Mouse (Mus musculus) testis, adult 2 months (tissue): ENCODE data around the gene Axdnd1. TPM values are rescaled to one million over a fixed set of nuclear protein-coding genes. Genes with fewer than 3 reads are reported as not detected.

ENCODE experiments used
- H3K27ac ChIP-seq: fragments of 200-500 bp; 2 replicates; pipeline ENCODE4 v1.5.1; 2012; ENCODE audit warnings: low read depth, low read length; ENCODE audit not compliant: control insufficient read depth, insufficient read depth
- H3K27me3 ChIP-seq: fragments of 200-500 bp; 2 replicates; pipeline ENCODE4 v1.6.1; 2012; ENCODE audit warnings: mild to moderate bottlenecking, low read length, moderate library complexity; ENCODE audit not compliant: control insufficient read depth, insufficient read depth
- H3K36me3 ChIP-seq: fragments of 200-500 bp; 2 replicates; pipeline ENCODE4 v1.6.1; 2012; ENCODE audit warnings: mild to moderate bottlenecking, low read length; ENCODE audit not compliant: control insufficient read depth, insufficient read depth
- H3K4me1 ChIP-seq: fragments of 200-500 bp; 2 replicates; pipeline ENCODE4 v1.6.1; 2012; ENCODE audit warnings: low read length; ENCODE audit not compliant: control insufficient read depth, insufficient read depth
- H3K4me3 ChIP-seq: fragments of 200-500 bp; 2 replicates; pipeline ENCODE4 v1.5.1; 2012; ENCODE audit warnings: low read depth, mild to moderate bottlenecking, low read length, moderate library complexity, mixed read lengths; ENCODE audit not compliant: control insufficient read depth
- CTCF ChIP-seq: fragments of 200-500 bp; IDR thresholded peaks from 2 replicates; pipeline ENCODE4 v1.5.1; 2012; ENCODE audit warnings: low read depth, mild to moderate bottlenecking, inconsistent platforms, low read length, moderate library complexity; ENCODE audit not compliant: control insufficient read depth, insufficient read depth, insufficient replicate concordance
- POLR2A ChIP-seq: fragments of 200-500 bp; IDR thresholded peaks from 2 replicates; pipeline ENCODE4 v1.6.1; 2012; ENCODE audit warnings: low read depth, mild to moderate bottlenecking, inconsistent platforms, low read length, moderate library complexity; ENCODE audit not compliant: control insufficient read depth
- polyA plus RNA-seq: library from polyadenylated mRNA; depleted of rRNA; stranded (reverse); fragments of >200 nt; gene quantifications from 2 replicates; pipeline ENCODE4 v1.2.3, GENCODE M21; 2012

Gene Axdnd1
- polyA plus RNA-seq, 1 experiment = 198 TPM

DNA sequence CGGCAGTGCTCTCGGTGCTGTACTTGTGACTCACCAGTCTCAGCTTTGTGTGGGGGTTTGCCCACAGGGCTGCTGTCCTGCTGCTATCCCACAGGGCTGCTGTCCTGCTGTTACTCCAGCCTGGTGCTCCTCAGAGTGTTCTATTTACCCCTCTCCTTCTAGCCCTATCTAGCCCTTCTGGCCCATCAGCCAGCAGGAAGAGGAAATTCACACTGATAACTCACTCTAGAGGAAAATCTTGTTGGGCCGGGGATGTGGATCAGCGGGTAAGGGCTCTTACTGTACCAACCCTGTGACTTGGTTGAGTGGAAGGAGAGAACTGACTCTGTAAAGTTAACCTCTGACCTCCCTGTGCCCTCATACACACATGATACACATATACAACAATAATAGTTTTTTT is 27.8 kb downstream of the Axdnd1 start:
- no peak overlapping the region for H3K27ac ChIP-seq
- H3K36me3 ChIP-seq = no peaks in the 10 kb centered on the region
- H3K4me1 ChIP-seq = no peaks in the 10 kb centered on the region
- no peaks in the 10 kb centered on the region for H3K27me3 ChIP-seq
- TF ChIP-seq CTCF (no peak), POLR2A (no peak)
- no peak overlapping the region for H3K4me3 ChIP-seq

DNA sequence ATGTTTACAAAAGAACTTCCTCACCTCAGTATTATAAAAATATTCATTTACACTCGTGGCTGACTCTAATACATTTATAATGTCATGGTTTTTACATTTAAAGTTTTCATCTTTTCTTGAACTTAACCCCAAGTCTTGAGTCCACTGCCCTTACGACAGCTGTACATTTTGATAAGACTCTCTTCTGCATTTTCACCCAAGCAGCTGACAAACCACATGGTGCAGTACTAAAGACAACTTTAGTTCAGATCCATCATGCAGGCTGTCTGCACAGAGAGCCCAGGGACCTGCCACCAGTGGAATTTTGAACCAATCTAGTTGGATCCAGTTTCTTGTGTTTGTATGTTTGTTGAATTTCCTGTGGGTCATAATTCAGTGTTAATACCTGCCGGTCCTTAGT is 34.1 kb downstream of the Axdnd1 start:
- Histone ChIP-seq H3K27me3 (no peaks in the 10 kb centered on the region), H3K4me3 (no peak overlapping the region), H3K27ac (no peak overlapping the region), H3K4me1 (no peaks in the 10 kb centered on the region), H3K36me3 (no peaks in the 10 kb centered on the region)
- no peak for TF ChIP-seq POLR2A
- no peak for TF ChIP-seq CTCF

DNA sequence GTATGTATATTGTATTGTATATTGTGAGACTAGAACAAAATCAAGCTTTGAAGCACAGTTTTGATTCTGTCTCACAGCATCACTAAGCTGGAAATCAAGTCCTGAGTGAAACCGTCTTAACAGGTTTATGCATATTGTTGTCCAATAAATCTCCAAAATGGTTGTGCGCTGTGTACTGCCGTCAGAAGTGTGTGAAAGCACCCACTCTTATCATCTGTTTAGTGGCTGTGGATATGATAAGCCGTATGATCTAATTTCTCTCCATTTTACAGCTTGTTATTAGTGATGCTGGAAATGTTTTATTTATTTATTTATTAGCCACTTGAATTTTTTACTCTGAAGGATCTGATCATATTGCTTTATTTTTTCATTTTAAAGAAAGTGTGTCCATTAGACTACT is 34.7 kb downstream of the Axdnd1 start:
- Histone ChIP-seq H3K4me3 (no peak overlapping the region), H3K27me3 (no peaks in the 10 kb centered on the region), H3K27ac (no peak overlapping the region), H3K36me3 (no peaks in the 10 kb centered on the region), H3K4me1 (no peaks in the 10 kb centered on the region)
- TF ChIP-seq CTCF (no peak), POLR2A (no peak)

DNA sequence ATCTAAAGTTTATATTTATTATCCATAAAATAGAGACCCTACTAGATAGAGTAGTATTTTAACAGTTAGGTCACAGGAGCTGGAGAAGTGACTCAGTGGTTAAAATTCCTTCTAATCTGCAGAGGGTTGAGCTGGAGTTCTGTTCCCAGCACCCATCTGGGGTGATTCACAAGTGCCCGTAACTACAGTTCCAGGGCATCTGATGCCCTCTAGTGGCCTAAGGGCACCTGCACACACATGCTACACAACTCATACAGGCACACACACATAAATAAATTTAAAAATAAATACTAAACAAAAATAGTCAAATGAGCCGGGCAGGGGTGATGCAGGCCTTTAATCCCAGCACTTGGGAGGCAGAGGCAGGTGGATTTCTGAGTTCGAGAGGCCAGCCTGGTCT is 39.7 kb downstream of the Axdnd1 start:
- Histone ChIP-seq H3K4me3 (no peak overlapping the region), H3K4me1 (no peaks in the 10 kb centered on the region), H3K27me3 (no peaks in the 10 kb centered on the region), H3K36me3 (no peaks in the 10 kb centered on the region), H3K27ac (no peak overlapping the region)
- TF ChIP-seq POLR2A = no peak
- no peak for TF ChIP-seq CTCF

DNA sequence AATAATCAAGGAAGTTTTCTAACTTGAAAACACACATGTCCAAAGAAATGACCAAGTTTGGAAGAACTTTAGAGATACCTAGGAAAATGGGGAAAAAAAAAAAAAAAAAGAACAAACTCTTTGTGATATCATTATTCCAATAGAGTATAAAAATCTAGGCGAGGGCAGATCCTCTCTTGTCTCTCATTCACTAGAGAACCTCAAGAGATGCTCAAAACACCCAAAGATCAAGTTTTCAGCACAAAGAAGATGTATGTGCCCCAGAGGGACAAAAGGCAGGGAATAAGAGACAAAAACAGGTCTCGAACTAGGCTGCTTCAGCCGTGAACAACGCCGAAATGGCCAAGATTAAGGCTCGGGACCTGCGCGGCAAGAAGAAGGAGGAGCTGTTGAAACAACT is 55.2 kb downstream of the Axdnd1 start, which contains the start of gene Gm2000:
Gene Gm2000, plus strand, starts transcription at position 301 of the 400 bp plus-strand sequence.
- no peak within 1 kb of the TSS for H3K4me3 ChIP-seq
- H3K27ac ChIP-seq = no peak within 1 kb of the TSS
- no peaks in the 10 kb centered on the region for H3K27me3 ChIP-seq
- H3K36me3 ChIP-seq = peaks cover 2% of the 10 kb centered on the region; the same call in 1 of the 2 replicates
- H3K4me1 ChIP-seq = no peaks in the 10 kb centered on the region
- TF ChIP-seq POLR2A (no peak), CTCF (no peak)

DNA sequence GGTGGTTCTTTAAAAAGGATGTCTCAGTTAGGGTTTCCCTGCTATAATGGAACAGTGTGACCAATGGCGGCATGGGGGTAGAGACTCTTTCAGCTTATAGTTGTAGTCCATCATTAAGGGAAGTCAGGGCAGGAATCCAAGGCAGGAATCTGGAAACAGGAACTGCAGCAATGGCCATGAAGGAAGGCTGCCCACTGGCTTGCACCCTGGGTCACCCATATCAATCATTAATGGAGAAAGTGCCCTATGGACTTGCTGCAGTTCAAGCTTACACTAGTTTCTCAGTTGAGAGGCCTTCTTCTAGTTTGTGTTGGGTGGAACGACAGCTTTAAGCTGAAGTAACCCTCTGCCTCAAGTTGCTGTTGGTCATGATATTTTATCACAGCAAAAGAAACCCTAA is 68.5 kb downstream of the Axdnd1 start:
- TF ChIP-seq POLR2A (no peak), CTCF (no peak)
- Histone ChIP-seq H3K27me3 (no peaks in the 10 kb centered on the region), H3K4me3 (no peak overlapping the region), H3K4me1 (no peaks in the 10 kb centered on the region), H3K36me3 (no peaks in the 10 kb centered on the region; the same call in 1 of the 2 replicates), H3K27ac (no peak overlapping the region)

DNA sequence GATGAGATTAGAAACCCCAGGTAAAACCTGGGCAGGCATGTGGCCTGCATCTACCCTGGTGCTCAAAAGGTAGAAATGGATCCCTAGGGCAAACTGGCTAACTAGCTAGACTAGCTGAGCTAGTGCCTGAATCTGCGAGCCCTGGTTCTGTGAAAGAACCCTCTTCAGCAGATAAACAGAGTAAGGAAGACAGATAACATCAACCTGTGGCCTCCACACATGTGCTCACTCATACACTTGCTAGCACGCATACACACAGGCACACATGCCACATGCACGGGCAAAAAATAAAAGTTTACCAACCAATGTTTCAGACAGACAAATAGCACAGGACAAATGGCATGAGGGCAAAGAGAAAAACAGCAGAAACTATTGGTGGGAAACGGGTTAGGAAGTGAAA is 70.5 kb downstream of the Axdnd1 start:
- no peak for TF ChIP-seq POLR2A
- TF ChIP-seq CTCF = no peak
- Histone ChIP-seq H3K4me3 (no peak overlapping the region), H3K36me3 (no peaks in the 10 kb centered on the region; the same call in 1 of the 2 replicates), H3K4me1 (no peaks in the 10 kb centered on the region), H3K27me3 (no peaks in the 10 kb centered on the region), H3K27ac (no peak overlapping the region)

DNA sequence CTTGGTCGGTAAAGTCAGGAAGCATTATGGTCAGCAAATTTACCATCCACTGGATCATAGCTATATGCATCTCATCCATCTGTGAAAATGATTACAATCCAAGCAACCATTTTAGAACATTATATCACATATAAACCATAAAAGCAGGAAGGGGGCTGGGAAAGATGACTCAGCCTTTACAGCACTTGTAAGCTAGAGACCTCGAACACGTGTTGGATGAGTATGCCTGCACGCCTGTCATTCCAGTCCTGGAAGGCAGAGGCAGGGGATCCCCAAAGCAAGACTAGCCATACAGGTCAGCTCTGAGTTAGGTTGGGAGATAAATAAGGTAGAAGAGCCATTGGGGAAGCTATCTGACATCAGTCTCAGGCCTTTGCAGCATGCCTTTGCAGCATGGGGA is 71.9 kb downstream of the Axdnd1 start:
- Histone ChIP-seq H3K4me3 (no peak overlapping the region), H3K4me1 (no peaks in the 10 kb centered on the region), H3K27me3 (no peaks in the 10 kb centered on the region), H3K36me3 (no peaks in the 10 kb centered on the region; the same call in 1 of the 2 replicates), H3K27ac (no peak overlapping the region)
- TF ChIP-seq POLR2A = no peak
- TF ChIP-seq CTCF = no peak
